8 mouse cellular contexts compared by ENCODE assay signal in the genomic region with DNA sequence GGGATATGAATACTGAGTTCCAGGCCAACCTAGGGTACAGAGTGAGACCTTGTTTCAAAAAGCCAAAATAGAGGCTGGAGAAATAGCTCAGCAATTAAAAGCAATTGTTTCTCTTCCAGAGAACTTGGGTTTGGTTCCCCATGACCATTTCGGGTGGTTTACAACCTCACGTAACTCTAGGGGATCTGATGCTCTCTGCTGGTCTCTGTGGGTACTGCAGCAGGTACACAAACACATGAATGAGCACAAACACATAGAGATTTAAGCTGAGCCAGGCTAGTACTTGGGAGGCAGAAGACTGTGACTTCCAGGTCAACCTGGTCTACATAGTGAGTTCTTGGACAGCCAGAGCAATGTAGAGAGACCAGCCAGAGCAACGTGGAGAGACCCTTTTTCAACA. TPM values are rescaled to one million over a fixed set of nuclear protein-coding genes. Genes with fewer than 3 reads are reported as not detected.
DNase-seq lines count a peak whose midpoint lies in the region; ATAC-seq and TF ChIP-seq lines count a peak whose summit lies in the region.

No protein-coding gene starts in this region.

- TF ChIP-seq CTCF in bone marrow, adult 2 months (IDR thresholded peaks at IDR 0.05; ENCODE audit: control insufficient read depth, insufficient read depth, low read length): peak; percentile 49

- H3K27ac ChIP-seq in bone marrow, adult 2 months (ENCODE audit: control insufficient read depth, insufficient read depth, low read depth, low read length, poor library complexity): no peak overlapping the region

- peak; percentile 55 to 65 for DNase-seq in cerebellum, postnatal 10 days
- DNase-seq in left cerebral cortex, postnatal 14 days (ENCODE audit: low spot score in 2 of 2): peak; percentile 34 to 58
- DNase-seq in left cerebral cortex, adult 9 months (ENCODE audit: low spot score in 2 of 2): no peak
- DNase-seq in large intestine, adult 2 months (ENCODE audit: low read depth, low spot score): peak; percentile 3
- peak; percentile 20 for DNase-seq in retina, postnatal 7 days (ENCODE audit: low read depth, low spot score)
- no peak for DNase-seq in left cerebral cortex, adult 11 months (ENCODE audit: low spot score)

- intact Hi-C loops in left cerebral cortex, postnatal 14 days (cut with DNase I): no loop called here

- TF ChIP-seq POLR2A in bone marrow, adult 2 months (IDR thresholded peaks at IDR 0.05; ENCODE audit: borderline replicate concordance, control insufficient read depth, low read depth, low read length): no peak

- no peaks in the 10 kb centered on the region; the same call in 1 of the 2 replicates for H3K4me1 ChIP-seq in bone marrow, adult 2 months (ENCODE audit: control insufficient read depth, insufficient read depth, low read length)

- no peak for ATAC-seq in cerebellum, adult (ENCODE audit: insufficient number of reproducible peaks, low FRiP score, low TSS enrichment)

- H3K4me3 ChIP-seq in bone marrow, adult 2 months (replicated peaks; ENCODE audit: control insufficient read depth, low read depth, low read length): no peak overlapping the region

- 52% methylated on average over 3 of the region's 3 CpGs for WGBS in bone marrow, adult 2 months
- 63% methylated on average over 3 of the region's 3 CpGs for WGBS in large intestine, adult 2 months

RNA-seq across cellular contexts. Expression of a gene that starts 28.6 kb away (rescaled TPM):
- total RNA-seq in left cerebral cortex, postnatal 14 days (2021): 10 to 100 TPM; 78.0 to 78.9 TPM
- polyA plus RNA-seq in bone marrow, adult 2 months (2011; ENCODE audit: insufficient read depth, insufficient read length, low replicate concordance, missing spikeins): 4.6 and 12.5 TPM in 2 replicates
- polyA plus RNA-seq in large intestine, adult 2 months (2012; rRNA removed): 11.7 and 15.8 TPM in 2 replicates

RNA-seq across cellular contexts. Expression of a gene that starts 55.1 kb away (rescaled TPM):
- total RNA-seq in left cerebral cortex, postnatal 14 days (2021): 100 to 1,000 TPM in 1 of 2 experiments, 10 to 100 TPM in 1; 97.7 to 134 TPM
- 1.8 and 7.0 TPM in 2 replicates for polyA plus RNA-seq in bone marrow, adult 2 months (2011; ENCODE audit: insufficient read depth, insufficient read length, low replicate concordance, missing spikeins)
- polyA plus RNA-seq in large intestine, adult 2 months (2012; rRNA removed): 7.3 and 9.7 TPM in 2 replicates

Comparison
In these comparisons a context has a peak if more than half of its experiments do, and no peak if none do; other contexts are left out.
1. DNase-seq: peak in cerebellum, postnatal 10 days (2 of 2), left cerebral cortex, postnatal 14 days (2 of 2), large intestine, adult 2 months (single experiment) and retina, postnatal 7 days (single experiment); none in left cerebral cortex, adult 9 months (0 of 2) and left cerebral cortex, adult 11 months (single experiment).